Mouse (Mus musculus): ENCODE data around the gene Ddx50.
"Not testable (repeated sequence)": the region's sequence is repeated elsewhere in the genome, so short reads cannot be mapped to it uniquely, and the experiment has no call there.

The Ddx50 gene

GRCm38 (mm10) chr10:62601053-62601791 is 49.8 kb downstream of the Ddx50 start:
- peak; percentile 25 to 26 for DNase-seq

GRCm38 (mm10) chr10:62600056-62600455 is 51.0 kb downstream of the Ddx50 start:
- DNase-seq: no peak

GRCm38 (mm10) chr10:62599311-62599710 is 51.7 kb downstream of the Ddx50 start:
- DNase-seq: not testable (repeated sequence)

- DNase-seq: no peak
Measured at GRCm38 (mm10) chr10:62592496-62592895, 58.5 kb downstream of the Ddx50 start.

GRCm38 (mm10) chr10:62590200-62590599 is 60.8 kb downstream of the Ddx50 start:
- peak; percentile 89 to 92 for DNase-seq

GRCm38 (mm10) chr10:62588616-62589015 is 62.4 kb downstream of the Ddx50 start:
- DNase-seq: no peak

GRCm38 (mm10) chr10:62583245-62583644 is 67.8 kb downstream of the Ddx50 start:
- no peak for DNase-seq

- no peak for DNase-seq
Measured at GRCm38 (mm10) chr10:62582701-62583100, 68.3 kb downstream of the Ddx50 start.

- DNase-seq: no peak
Measured at GRCm38 (mm10) chr10:62582263-62582662, 68.8 kb downstream of the Ddx50 start.

- not testable (repeated sequence) for DNase-seq
Measured at GRCm38 (mm10) chr10:62579129-62579528, 71.9 kb downstream of the Ddx50 start.

- DNase-seq: peak; percentile 86 to 88
Measured at GRCm38 (mm10) chr10:62578338-62579100, 72.5 kb downstream of the Ddx50 start, which contains the start of gene Kif1bp. TSS of gene Kif1bp (minus strand) at chr10:62578457.

- DNase-seq: no peak
Measured at GRCm38 (mm10) chr10:62577673-62578337, 73.2 kb downstream of the Ddx50 start.

- no peak for DNase-seq
Measured at GRCm38 (mm10) chr10:62575001-62575400, 76.0 kb downstream of the Ddx50 start.

- no peak for DNase-seq
Measured at GRCm38 (mm10) chr10:62570126-62570871, 80.7 kb downstream of the Ddx50 start.

- no peak for DNase-seq
Measured at GRCm38 (mm10) chr10:62568861-62569260, 82.2 kb downstream of the Ddx50 start.

Measured in B cell, adult 2 months (primary cell).